Mouse (Mus musculus) E14TG2a.4 (cell line): Measurements from ENCODE around the gene Trim8.

Experiments
- CTCF ChIP-seq: conservative IDR thresholded peaks from 2 replicates; pipeline ENCODE4 v1.5.1; 2014; ENCODE audit warnings: low read length
- NANOG ChIP-seq: IDR thresholded peaks from 2 replicates; pipeline ENCODE4 v1.6.1; 2014; ENCODE audit warnings: borderline replicate concordance, low read length, mixed read lengths
- POU5F1 ChIP-seq: IDR thresholded peaks from 2 replicates; pipeline ENCODE4 v1.6.1; 2014; ENCODE audit warnings: low read length, borderline replicate concordance

DNA sequence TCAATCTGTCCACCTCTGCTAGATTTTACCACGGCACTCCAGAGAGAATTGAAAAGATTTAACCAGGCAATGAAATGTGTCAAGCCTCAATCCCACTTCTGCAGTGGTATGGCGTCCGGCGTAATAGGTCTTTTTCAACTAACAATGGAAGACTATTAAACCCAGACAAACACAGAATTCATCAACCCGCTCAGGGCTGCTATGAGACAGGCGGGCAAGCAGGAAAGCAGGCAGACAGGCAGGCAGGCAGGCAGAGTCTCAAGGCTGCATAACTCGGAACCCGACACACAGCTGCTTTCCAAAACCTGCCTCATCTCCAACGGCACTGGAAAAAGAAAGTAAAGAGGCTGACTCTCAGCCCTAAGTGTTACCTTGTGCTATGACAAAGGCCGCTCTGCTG, 46.6 kb downstream of the Trim8 start:
- TF ChIP-seq CTCF, result no peak
- TF ChIP-seq POU5F1, result no peak
- no peak for TF ChIP-seq NANOG
